Mouse (Mus musculus) frontal cortex, postnatal 10 days (tissue): ENCODE data around the gene Cmss1.

Experiments used
- DNase-seq, 2 experiments: peaks; one replicate each; pipeline ENCODE4 v3.0.0; 2022; ENCODE audit warnings: low spot score in 2 of 2, mixed read lengths in 1 of 2

Gene Cmss1

GRCm38 (mm10) chr16:57473415-57474085 is 133.1 kb downstream of the Cmss1 start:
- DNase-seq: no peak

GRCm38 (mm10) chr16:57471071-57471470 is 135.6 kb downstream of the Cmss1 start:
- no peak for DNase-seq

- no peak for DNase-seq
Observed at GRCm38 (mm10) chr16:57470286-57470830, 136.3 kb downstream of the Cmss1 start.

GRCm38 (mm10) chr16:57469869-57470268 is 136.8 kb downstream of the Cmss1 start:
- no peak for DNase-seq

- no peak for DNase-seq
Observed at GRCm38 (mm10) chr16:57469301-57469700, 137.4 kb downstream of the Cmss1 start.

GRCm38 (mm10) chr16:57465386-57465913 is 141.2 kb downstream of the Cmss1 start:
- DNase-seq: no peak

GRCm38 (mm10) chr16:57456003-57456402 is 150.7 kb downstream of the Cmss1 start:
- no peak for DNase-seq

GRCm38 (mm10) chr16:57455573-57455972 is 151.1 kb downstream of the Cmss1 start:
- no peak for DNase-seq

- DNase-seq: no peak
Observed at GRCm38 (mm10) chr16:57454106-57454763, 152.4 kb downstream of the Cmss1 start.

GRCm38 (mm10) chr16:57453009-57453408 is 153.7 kb downstream of the Cmss1 start:
- no peak for DNase-seq

GRCm38 (mm10) chr16:57445096-57446094 is 161.3 kb downstream of the Cmss1 start:
- DNase-seq: no peak

GRCm38 (mm10) chr16:57440706-57441437 is 165.8 kb downstream of the Cmss1 start:
- DNase-seq: no peak

GRCm38 (mm10) chr16:57439206-57439605 is 167.5 kb downstream of the Cmss1 start:
- DNase-seq: no peak

GRCm38 (mm10) chr16:57438288-57438685 is 168.4 kb downstream of the Cmss1 start:
- no peak for DNase-seq

- no peak for DNase-seq
Observed at GRCm38 (mm10) chr16:57437523-57438287, 169.0 kb downstream of the Cmss1 start.

GRCm38 (mm10) chr16:57434640-57435039 is 172.0 kb downstream of the Cmss1 start:
- DNase-seq: no peak

- DNase-seq: no peak
Observed at GRCm38 (mm10) chr16:57433671-57434070, 173.0 kb downstream of the Cmss1 start.

GRCm38 (mm10) chr16:57433173-57433572 is 173.5 kb downstream of the Cmss1 start:
- no peak for DNase-seq

- DNase-seq: no peak
Observed at GRCm38 (mm10) chr16:57431294-57431693, 175.4 kb downstream of the Cmss1 start.

GRCm38 (mm10) chr16:57428977-57429376 is 177.7 kb downstream of the Cmss1 start:
- no peak for DNase-seq
